Mouse (Mus musculus) C2C12 (cell line): Measurements from ENCODE around the gene Zfp872. TPM values are rescaled to one million over a fixed set of nuclear protein-coding genes. Genes with fewer than 3 reads are reported as not detected.
"Not testable (repeated sequence)": the region's sequence is repeated elsewhere in the genome, so short reads cannot be mapped to it uniquely, and the experiment has no call there.

Experiments used
- H3K27me3 ChIP-seq: one replicate; pipeline ENCODE4 v1.6.1; 2011; ENCODE audit not compliant: control insufficient read depth, insufficient read depth, insufficient read length
- H3K36me3 ChIP-seq: one replicate; pipeline ENCODE4 v1.6.1; 2011; ENCODE audit not compliant: control insufficient read depth, insufficient read depth
- H3K4me3 ChIP-seq: one replicate; pipeline ENCODE4 v1.5.1; 2011; ENCODE audit warnings: mild to moderate bottlenecking, control low read depth; ENCODE audit not compliant: poor library complexity, insufficient read depth, severe bottlenecking
- H3K79me2 ChIP-seq: one replicate; pipeline ENCODE4 v1.6.1; 2011; ENCODE audit not compliant: control insufficient read depth, insufficient read depth
- H3K79me3 ChIP-seq: one replicate; pipeline ENCODE4 v1.6.1; 2011; ENCODE audit warnings: low read depth, control low read depth
- H3ac ChIP-seq: one replicate; pipeline ENCODE3; 2011; ENCODE audit warnings: low read depth; ENCODE audit not compliant: control insufficient read depth, insufficient read length
- CEBPB ChIP-seq: IDR thresholded peaks from one replicate; pipeline ENCODE4 v1.6.1; 2011; ENCODE audit warnings: low read depth, mild to moderate bottlenecking, control low read depth, moderate library complexity
- CTCF ChIP-seq: IDR thresholded peaks from one replicate; pipeline ENCODE4 v1.5.1; 2011; ENCODE audit not compliant: control insufficient read depth, insufficient read depth, insufficient read length
- FOSL1 ChIP-seq: IDR thresholded peaks from one replicate; pipeline ENCODE4 v1.8.0; 2011; ENCODE audit warnings: mild to moderate bottlenecking, low read length; ENCODE audit not compliant: poor library complexity, insufficient read depth, severe bottlenecking
- MAX ChIP-seq: IDR thresholded peaks from one replicate; pipeline ENCODE4 v1.6.1; 2011; ENCODE audit warnings: mild to moderate bottlenecking, control low read depth
- MYOD1 ChIP-seq: IDR thresholded peaks from one replicate; pipeline ENCODE4 v1.6.1; 2011; ENCODE audit warnings: low read depth; ENCODE audit not compliant: control insufficient read depth, insufficient read length
- MYOG ChIP-seq: IDR thresholded peaks from one replicate; pipeline ENCODE4 v1.6.1; 2011; ENCODE audit not compliant: control insufficient read depth, insufficient read length; ENCODE audit errors: extremely low read depth
- USF1 ChIP-seq: IDR thresholded peaks from one replicate; pipeline ENCODE4 v1.6.1; 2011; ENCODE audit warnings: low read depth, mild to moderate bottlenecking, control low read depth, moderate library complexity
- polyA plus RNA-seq: library from polyadenylated mRNA; unstranded; fragments of >200 nt; fragmentation: generic; extraction: Trizol; gene quantifications from one replicate; pipeline ENCODE4 v1.2.1, GENCODE M21; 2012; ENCODE audit warnings: missing spikeins

Zfp872 gene
- polyA plus RNA-seq, 1 experiment = not detected

- H3ac ChIP-seq = no peak overlapping the region
- H3K36me3 ChIP-seq = no peaks in the 10 kb centered on the region
- no peaks in the 10 kb centered on the region for H3K79me2 ChIP-seq
- TF ChIP-seq MAX (no peak), CEBPB (no peak), FOSL1 (no peak), CTCF (no peak), USF1 (no peak), MYOG (no peak), MYOD1 (no peak)
- H3K27me3 ChIP-seq = no peaks in the 10 kb centered on the region
- H3K4me3 ChIP-seq = no peak overlapping the region
- H3K79me3 ChIP-seq = no peaks in the 10 kb centered on the region
Measured at GRCm38 (mm10) chr9:22149426-22150248, 38.3 kb upstream of the Zfp872 start.

DNA sequence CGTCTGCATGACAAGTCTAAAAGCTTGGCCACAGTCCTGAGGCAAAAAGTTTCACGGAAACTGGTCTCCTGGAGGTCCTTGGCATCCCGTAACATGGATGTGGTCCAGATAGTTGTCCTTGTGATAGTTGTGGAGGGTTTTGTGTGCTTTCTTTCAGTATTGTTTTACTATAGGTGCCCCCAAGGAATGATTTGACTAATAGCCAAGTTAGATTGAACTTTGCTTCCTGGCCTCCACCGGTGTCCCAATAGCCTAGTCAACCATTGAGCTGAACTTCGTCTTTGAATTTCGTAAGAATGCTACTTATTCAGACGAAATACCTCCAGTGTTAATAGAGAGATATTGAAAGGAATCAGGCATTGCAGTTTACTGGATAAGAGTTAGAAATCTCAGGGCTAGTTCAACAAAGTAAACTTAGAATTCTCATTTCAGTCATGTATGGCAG, 37.6 kb upstream of the Zfp872 start:
- H3K36me3 ChIP-seq, H3K4me3 ChIP-seq: not testable (repeated sequence)

DNA sequence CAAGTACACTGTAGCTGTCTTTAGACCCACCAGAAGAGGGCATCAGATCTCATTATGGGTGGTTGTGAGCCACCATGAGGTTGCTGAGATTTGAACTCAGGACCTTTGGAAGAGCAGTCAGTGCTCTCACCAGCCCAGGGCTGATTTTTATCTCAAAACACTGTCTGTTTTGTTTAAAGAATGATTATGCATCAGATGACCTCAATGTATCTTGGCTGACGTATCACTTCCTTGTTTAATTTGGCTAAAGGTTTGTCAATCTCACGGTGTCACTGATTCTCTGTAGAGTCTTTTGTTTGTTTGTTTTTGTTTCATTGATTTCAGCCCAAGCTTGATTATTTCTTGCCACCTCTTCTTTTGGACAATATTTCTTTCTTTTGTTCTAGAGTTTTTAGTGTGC, 36.9 kb upstream of the Zfp872 start:
- no peaks in the 10 kb centered on the region for H3K79me2 ChIP-seq
- no peaks in the 10 kb centered on the region for H3K79me3 ChIP-seq
- no peaks in the 10 kb centered on the region for H3K27me3 ChIP-seq
- no peak overlapping the region for H3K4me3 ChIP-seq
- TF ChIP-seq USF1 (no peak), CEBPB (no peak), MYOD1 (no peak), MYOG (no peak), CTCF (no peak), MAX (no peak), FOSL1 (no peak)
- no peaks in the 10 kb centered on the region for H3K36me3 ChIP-seq
- H3ac ChIP-seq = no peak overlapping the region

More for the DNA sequence above, 37.6 kb upstream of the Zfp872 start:
- not testable (repeated sequence) for H3K79me3 ChIP-seq, H3K27me3 ChIP-seq, H3K79me2 ChIP-seq, H3ac ChIP-seq

DNA sequence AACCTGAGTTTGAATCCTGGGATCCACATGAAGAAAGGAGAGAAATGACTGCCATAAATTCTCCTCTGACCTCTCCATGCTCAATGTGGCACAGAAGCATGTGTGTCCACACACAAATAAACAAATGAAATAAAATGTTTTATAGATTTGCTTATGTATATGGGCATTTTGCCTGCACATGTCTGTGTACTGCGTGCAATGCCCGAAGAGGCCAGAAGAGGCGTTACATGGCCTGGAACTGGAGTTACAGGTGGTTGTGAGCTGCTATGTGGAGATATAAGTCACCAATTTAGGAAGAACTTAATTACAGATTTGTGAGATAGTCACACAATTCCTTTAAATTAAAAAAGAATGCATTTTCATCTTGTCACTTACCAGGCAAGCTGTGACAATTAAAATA, 34.1 kb upstream of the Zfp872 start:
- Histone ChIP-seq H3K79me2 (no peaks in the 10 kb centered on the region), H3K36me3 (no peaks in the 10 kb centered on the region), H3K4me3 (no peak overlapping the region), H3K27me3 (no peaks in the 10 kb centered on the region), H3K79me3 (no peaks in the 10 kb centered on the region), H3ac (no peak overlapping the region)
- TF ChIP-seq CEBPB (no peak), MYOD1 (no peak), CTCF (no peak), FOSL1 (no peak), MYOG (no peak), USF1 (no peak), MAX (no peak)

DNA sequence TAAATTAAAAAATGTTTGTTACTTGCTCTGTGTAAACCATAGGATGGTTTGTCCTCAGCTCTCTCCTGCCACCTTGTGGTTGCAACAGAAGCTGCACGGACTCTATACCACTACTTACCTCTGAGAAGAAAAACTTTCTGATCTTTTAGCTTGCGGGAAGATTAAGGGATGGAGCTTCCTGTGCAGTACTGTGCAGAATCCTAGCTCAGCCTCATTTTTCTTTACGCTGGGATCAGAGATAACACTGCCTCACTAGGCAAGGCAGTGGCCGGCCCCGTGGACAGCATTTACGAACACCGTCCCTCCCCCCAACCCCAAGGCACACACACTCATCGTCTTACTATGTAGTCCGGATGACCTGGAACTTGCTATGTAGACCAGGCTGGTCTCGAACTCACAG, 32.3 kb upstream of the Zfp872 start:
- Histone ChIP-seq H3ac (no peak overlapping the region), H3K4me3 (no peak overlapping the region), H3K27me3 (no peaks in the 10 kb centered on the region), H3K79me2 (no peaks in the 10 kb centered on the region), H3K79me3 (no peaks in the 10 kb centered on the region), H3K36me3 (no peaks in the 10 kb centered on the region)
- TF ChIP-seq CTCF (no peak), USF1 (no peak), FOSL1 (no peak), MYOD1 (no peak), CEBPB (no peak), MYOG (no peak), MAX (no peak)
